Mouse (Mus musculus) forebrain, postnatal 0 days (tissue): ENCODE measurements at regions not wholly inside any gene's neighbourhood (a gene's known extent, or its start where the extent isn't known, plus 50 kb on each side); places are given as distances from the start of the nearest gene placed in this dataset.

Source experiments
- ATAC-seq: fragments of 200-750 bp; cut with Nextera tagmentation; 2 replicates; pipeline ENCODE4 v1.8.0; 2017; ENCODE audit warnings: mild to moderate bottlenecking, moderate library complexity
- DNase-seq: peaks from one replicate; pipeline ENCODE4 v3.0.0-alpha.2; 2015
- H3K27ac ChIP-seq: fragments of 300-500 bp; sonication (generic); 2 replicates; pipeline ENCODE4 v1.5.1; 2014; ENCODE audit warnings: low read depth, mild to moderate bottlenecking, antibody characterized with exemption, low read length, moderate library complexity, mixed read lengths
- H3K27me3 ChIP-seq: fragments of 300-500 bp; sonication (generic); 2 replicates; pipeline ENCODE4 v1.6.1; 2014; ENCODE audit warnings: mild to moderate bottlenecking, low read length, mixed read lengths; ENCODE audit not compliant: insufficient read depth
- H3K36me3 ChIP-seq: fragments of 300-500 bp; sonication (generic); 2 replicates; pipeline ENCODE4 v1.6.1; 2014; ENCODE audit warnings: mild to moderate bottlenecking, moderate library complexity; ENCODE audit not compliant: insufficient read depth
- H3K4me1 ChIP-seq: fragments of 300-500 bp; sonication (generic); 2 replicates; pipeline ENCODE4 v1.6.1; 2014; ENCODE audit warnings: antibody characterized with exemption; ENCODE audit not compliant: insufficient read depth
- H3K4me2 ChIP-seq: fragments of 300-500 bp; sonication (generic); 2 replicates; pipeline ENCODE4 v1.6.1; 2014; ENCODE audit warnings: low read depth, mild to moderate bottlenecking, moderate library complexity
- H3K4me3 ChIP-seq: fragments of 300-500 bp; sonication (generic); 2 replicates; pipeline ENCODE4 v1.5.1; 2014; ENCODE audit warnings: low read depth, low read length, mixed read lengths
- H3K9ac ChIP-seq: fragments of 300-500 bp; sonication (generic); 2 replicates; pipeline ENCODE4 v1.6.1; 2014; ENCODE audit warnings: mild to moderate bottlenecking
- H3K9me3 ChIP-seq: fragments of 300-500 bp; sonication (generic); 2 replicates; pipeline ENCODE4 v1.6.1; 2016; ENCODE audit warnings: low read length
- CTCF ChIP-seq: sonication (generic); IDR thresholded peaks from 2 replicates; pipeline ENCODE4 v1.5.1; 2016; ENCODE audit warnings: antibody characterized with exemption, control low read depth, low read depth
- whole genome bisulfite sequencing: fragments of 180-500 bp; shearing (Covaris S2); extraction: QIAGEN DNeasy Blood & Tissue Kit; methylation state at CpG from one replicate; pipeline ENCODE4 v1.1.7; 2014; 5-methylcytosine and 5-hydroxymethylcytosine counted together

DNA sequence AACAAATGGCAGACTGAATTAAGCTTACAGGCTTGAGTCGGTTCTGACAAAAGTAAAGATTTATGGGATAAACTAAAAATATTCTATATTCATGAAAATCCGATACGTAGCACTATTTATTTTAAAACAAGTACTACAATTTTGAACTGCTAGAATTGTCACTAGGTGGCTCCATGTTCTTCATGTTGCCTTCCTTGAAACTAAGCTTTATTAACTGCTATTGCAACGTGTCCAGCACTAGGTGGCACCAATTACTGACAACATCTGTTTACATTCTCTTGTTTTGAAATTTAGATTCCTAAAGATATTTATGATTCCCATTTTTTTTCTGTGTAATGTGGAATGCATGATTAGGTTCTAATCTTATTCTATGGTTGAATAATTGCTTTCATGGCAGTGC, 60.1 kb downstream of the Fam47c start:
- H3K9ac ChIP-seq: no peak overlapping the region
- WGBS: 67% methylated on average over 4 of the region's 4 CpGs
- no peak overlapping the region for H3K4me3 ChIP-seq

More for the DNA sequence above, 60.1 kb downstream of the Fam47c start:
- no peaks in the 10 kb centered on the region for H3K9me3 ChIP-seq
- H3K27me3 ChIP-seq: no peaks in the 10 kb centered on the region
- H3K4me1 ChIP-seq: no peaks in the 10 kb centered on the region
- ATAC-seq (no peak), DNase-seq (peak; percentile 16)
- TF ChIP-seq CTCF: peak; percentile 60
- H3K4me2 ChIP-seq: no peak overlapping the region
- H3K27ac ChIP-seq: no peak overlapping the region
- no peaks in the 10 kb centered on the region for H3K36me3 ChIP-seq
